Mouse (Mus musculus) heart, adult 2 months (tissue): Measurements from ENCODE around the gene Psmg4.

Experiments
- CTCF ChIP-seq: fragments of 200-600 bp; IDR thresholded peaks from 2 replicates; pipeline ENCODE4 v1.8.1; 2022; ENCODE audit warnings: antibody characterized with exemption, mild to moderate bottlenecking, moderate library complexity
- POLR2A ChIP-seq: fragments of 200-500 bp; IDR thresholded peaks from 2 replicates; pipeline ENCODE4 v1.6.1; 2011; ENCODE audit warnings: mild to moderate bottlenecking, low read depth, low read length, control low read depth; ENCODE audit not compliant: insufficient read depth

DNA sequence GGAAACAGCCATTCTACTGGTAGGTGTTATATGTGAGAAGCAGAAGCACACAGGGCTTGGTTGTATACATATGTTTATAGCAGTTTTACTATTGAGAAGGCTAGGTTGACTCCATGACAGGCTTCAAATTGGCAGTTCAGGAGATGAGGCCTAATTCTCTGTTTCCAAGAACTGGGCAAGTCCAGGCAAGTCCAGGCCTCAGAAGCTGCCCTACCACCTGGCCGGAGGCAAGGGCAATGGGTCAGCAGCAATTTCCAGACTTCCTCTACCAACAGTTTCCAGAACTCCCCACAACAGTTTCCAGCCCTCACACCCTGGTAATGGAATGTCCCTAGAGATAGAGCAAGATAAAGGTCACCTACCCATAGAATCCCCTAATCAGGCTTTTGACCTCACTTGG lies 2.8 kb upstream of the Psmg4 start:
- TF ChIP-seq CTCF (no peak), POLR2A (no peak)
